ENCODE assay signal across 14 mouse cellular contexts in genomic region chr12:75859936-75860335, GRCm38 (mm10). TPM values are rescaled to one million over a fixed set of nuclear protein-coding genes. Genes with fewer than 3 reads are reported as not detected.
DNase-seq lines count a peak whose midpoint lies in the region; ATAC-seq lines count a peak whose summit lies in the region.
"Had no signal": no experiment of that assay in that cellular context is flagged by ENCODE, and none has a peak within 500 bp of the region (broad histone marks: within the 10 kb centered on the region; RNA-seq: fewer than 3 reads in every experiment).

No protein-coding gene starts in this region.

- H3K27me3 ChIP-seq in heart, embryonic 11.5 days (ENCODE audit: control insufficient read depth, insufficient read depth, low read length) = no peaks in the 10 kb centered on the region
- H3K27me3 ChIP-seq in heart, embryonic 10.5 days (ENCODE audit: insufficient read depth, poor library complexity, severe bottlenecking) = no peaks in the 10 kb centered on the region
- H3K27me3 ChIP-seq in lung, embryonic 16.5 days (ENCODE audit: control insufficient read depth, insufficient read depth, low read depth, low read length) = no peaks in the 10 kb centered on the region
- H3K27me3 ChIP-seq: CH12.LX; liver, embryonic 15.5 days; midbrain, embryonic 12.5 days; Patski had no signal

- 0 out of 2 replicates have a peak overlapping the region, but pooled peaks have one; percentile 35 for H3K27ac ChIP-seq in heart, embryonic 11.5 days (ENCODE audit: low read depth, low read length)
- no peak overlapping the region for H3K27ac ChIP-seq in heart, embryonic 10.5 days
- 0 out of 2 replicates have a peak overlapping the region, but pooled peaks have one; percentile 0 for H3K27ac ChIP-seq in lung, embryonic 16.5 days (ENCODE audit: low read length)
- H3K27ac ChIP-seq: liver, embryonic 15.5 days; midbrain, embryonic 12.5 days had no signal

- H3K9me3 ChIP-seq in heart, embryonic 11.5 days (replicated peaks; ENCODE audit: control insufficient read depth, low read length) = no peaks in the 10 kb centered on the region
- H3K9me3 ChIP-seq in heart, embryonic 10.5 days = no peaks in the 10 kb centered on the region
- no peaks in the 10 kb centered on the region for H3K9me3 ChIP-seq in lung, embryonic 16.5 days (ENCODE audit: control insufficient read depth, low read length)
- H3K9me3 ChIP-seq: liver, embryonic 15.5 days; midbrain, embryonic 12.5 days had no signal

- no peak for ATAC-seq in heart, embryonic 11.5 days (replicated peaks; ENCODE audit: insufficient number of reproducible peaks, low FRiP score, low TSS enrichment)
- peak; percentile 77 for ATAC-seq in lung, embryonic 16.5 days (ENCODE audit: low read depth)
- ATAC-seq: Patski had no signal

- H3K4me3 ChIP-seq in heart, embryonic 11.5 days (ENCODE audit: low read depth, low read length) = no peak overlapping the region
- no peak overlapping the region for H3K4me3 ChIP-seq in heart, embryonic 10.5 days
- no peak overlapping the region for H3K4me3 ChIP-seq in lung, embryonic 16.5 days (ENCODE audit: low read length)
- H3K4me3 ChIP-seq: liver, embryonic 15.5 days; midbrain, embryonic 12.5 days had no signal

- WGBS in heart, embryonic 11.5 days (ENCODE audit: insufficient replicate concordance) = 67% methylated on average over 10 of the region's 11 CpGs
- 72% methylated on average over 11 of the region's 11 CpGs for WGBS in heart, embryonic 10.5 days
- WGBS in lung, embryonic 16.5 days = 55% methylated on average over 10 of the region's 11 CpGs

- H3K4me1 ChIP-seq in heart, embryonic 11.5 days (ENCODE audit: control insufficient read depth, insufficient read depth, low read length) = peaks cover 20% of the 10 kb centered on the region
- H3K4me1 ChIP-seq in heart, embryonic 10.5 days = peaks cover 28% of the 10 kb centered on the region
- H3K4me1 ChIP-seq in lung, embryonic 16.5 days (replicated peaks; ENCODE audit: control insufficient read depth, insufficient read depth, low read length) = peaks cover 8% of the 10 kb centered on the region; the same call in 1 of the 2 replicates

- no peak for DNase-seq in heart, embryonic 10.5 days (ENCODE audit: low spot score)
- peak; percentile 52 for DNase-seq in adrenal gland, postnatal 14 days
- peak; percentile 53 to 70 for DNase-seq in adrenal gland, postnatal 36 days
- DNase-seq in right cerebral cortex, adult 2 months (ENCODE audit: low spot score in 2 of 2) = no peak
- no peak for DNase-seq in left cerebral cortex, adult 11 months (ENCODE audit: low spot score)
- DNase-seq: cerebellum, postnatal 25 days; right cerebral cortex, adult 18-20 months; thymus, postnatal 4 days had no signal

- no peak overlapping the region for H3K9ac ChIP-seq in heart, embryonic 11.5 days (ENCODE audit: low read depth, low read length)
- H3K9ac ChIP-seq in lung, embryonic 16.5 days (ENCODE audit: low read length) = no peak overlapping the region
- H3K9ac ChIP-seq: liver, embryonic 15.5 days; midbrain, embryonic 12.5 days had no signal

- H3K36me3 ChIP-seq in heart, embryonic 11.5 days (ENCODE audit: control insufficient read depth, insufficient read depth, low read length) = no peaks in the 10 kb centered on the region
- H3K36me3 ChIP-seq in heart, embryonic 10.5 days = peaks cover 10% of the 10 kb centered on the region; the same call in 1 of the 2 replicates
- no peaks in the 10 kb centered on the region for H3K36me3 ChIP-seq in lung, embryonic 16.5 days (ENCODE audit: control insufficient read depth, insufficient read depth, low read length)
- H3K36me3 ChIP-seq: liver, embryonic 15.5 days; midbrain, embryonic 12.5 days had no signal

- no peak overlapping the region for H3K4me2 ChIP-seq in heart, embryonic 11.5 days
- peak overlapping the region; percentile 28; the same call in 1 of the 2 replicates for H3K4me2 ChIP-seq in lung, embryonic 16.5 days (ENCODE audit: low read depth, low read length)
- H3K4me2 ChIP-seq: liver, embryonic 15.5 days; midbrain, embryonic 12.5 days had no signal

RNA-seq across cellular contexts. Expression of gene Syne2, which starts 42.0 kb away (rescaled TPM):
- 45.2 and 64.1 TPM in 2 replicates for polyA plus RNA-seq in heart, embryonic 11.5 days (2014; fragmentation: Nextera tagmentation; extraction: Ambion mirVana)
- polyA plus RNA-seq in heart, embryonic 10.5 days (2016; fragmentation: Nextera tagmentation; extraction: Ambion mirVana) = 62.4 and 67.6 TPM in 2 replicates
- 61.7 and 63.1 TPM in 2 replicates for total RNA-seq in adrenal gland, postnatal 14 days (2021)
- 10 to 100 TPM; 40.6 to 46.1 TPM for total RNA-seq in adrenal gland, postnatal 36 days (2021)
- 50.8 and 59.5 TPM in 2 replicates for polyA plus RNA-seq in lung, embryonic 16.5 days (2015; fragmentation: Nextera tagmentation; extraction: Ambion mirVana)

Comparison
In these comparisons a context has a peak if more than half of its experiments do, and no peak if none do; other contexts are left out.
1. DNase-seq: peak in adrenal gland, postnatal 14 days (single experiment) and adrenal gland, postnatal 36 days (2 of 2); none in heart, embryonic 10.5 days (single experiment), right cerebral cortex, adult 2 months (0 of 2) and left cerebral cortex, adult 11 months (single experiment).